Mouse (Mus musculus): ENCODE data around the gene Xirp1. TPM values are rescaled to one million over a fixed set of nuclear protein-coding genes. Genes with fewer than 3 reads are reported as not detected.

Gene Xirp1
- total RNA-seq (2021) = under 1 TPM; 0.05 to 0.20 TPM

- no peak for DNase-seq
These were observed at the start of gene Xirp1 for GRCm38 (mm10) chr9:120023086-120023811. Xirp1 (minus strand) TSS chr9:120023598.

GRCm38 (mm10) chr9:120073169-120073568, 49.8 kb upstream of the Xirp1 start:
- DNase-seq = peak; percentile 74 to 79

GRCm38 (mm10) chr9:120071251-120071650, 47.9 kb upstream of the Xirp1 start:
- DNase-seq = no peak

- no peak for DNase-seq
These were observed 46.4 kb upstream of the Xirp1 start, which contains the start of gene Cx3cr1 for GRCm38 (mm10) chr9:120069779-120070178. Cx3cr1 (minus strand) TSS chr9:120069879.

GRCm38 (mm10) chr9:120068047-120068446, 44.6 kb upstream of the Xirp1 start:
- peak in 1 of 2 experiments; percentile 9 for DNase-seq

GRCm38 (mm10) chr9:120067609-120068008, 44.2 kb upstream of the Xirp1 start:
- no peak for DNase-seq

- DNase-seq = no peak
These were observed 40.9 kb upstream of the Xirp1 start for GRCm38 (mm10) chr9:120064317-120064716.

GRCm38 (mm10) chr9:120058730-120059129, 35.3 kb upstream of the Xirp1 start:
- DNase-seq = no peak

- DNase-seq = no peak
These were observed 32.8 kb upstream of the Xirp1 start for GRCm38 (mm10) chr9:120056201-120056600.

- DNase-seq = no peak
These were observed 31.3 kb upstream of the Xirp1 start for GRCm38 (mm10) chr9:120054545-120055277.

- DNase-seq = no peak
These were observed 26.0 kb upstream of the Xirp1 start for GRCm38 (mm10) chr9:120049407-120049806.

- DNase-seq = no peak
These were observed 25.1 kb upstream of the Xirp1 start for GRCm38 (mm10) chr9:120048495-120048894.

- no peak for DNase-seq
These were observed 19.7 kb upstream of the Xirp1 start for GRCm38 (mm10) chr9:120043115-120043514.

GRCm38 (mm10) chr9:120037414-120037813, 14.0 kb upstream of the Xirp1 start:
- DNase-seq = no peak

GRCm38 (mm10) chr9:120034375-120034774, 11.0 kb upstream of the Xirp1 start:
- DNase-seq = no peak

GRCm38 (mm10) chr9:120032710-120033109, 9.3 kb upstream of the Xirp1 start:
- no peak for DNase-seq

- DNase-seq = no peak
These were observed 7.0 kb upstream of the Xirp1 start for GRCm38 (mm10) chr9:120030421-120030820.

GRCm38 (mm10) chr9:120029880-120030279, 6.5 kb upstream of the Xirp1 start:
- no peak for DNase-seq

GRCm38 (mm10) chr9:120027401-120028151, 4.2 kb upstream of the Xirp1 start:
- peak in 1 of 2 experiments; percentile 48 for DNase-seq

- no peak for DNase-seq
These were observed 1.2 kb upstream of the Xirp1 start for GRCm38 (mm10) chr9:120024625-120025024.

- DNase-seq = no peak
These were observed 773 bp upstream of the Xirp1 start for GRCm38 (mm10) chr9:120024171-120024570.

GRCm38 (mm10) chr9:120021164-120021563, 2.2 kb downstream of the Xirp1 start:
- no peak for DNase-seq

GRCm38 (mm10) chr9:120020285-120020890, 3.0 kb downstream of the Xirp1 start:
- peak in 1 of 2 experiments; percentile 70 for DNase-seq

Data from layer of hippocampus, postnatal 36 days (tissue).